Mouse (Mus musculus): ENCODE data around the gene Gpr3. TPM values are rescaled to one million over a fixed set of nuclear protein-coding genes. Genes with fewer than 3 reads are reported as not detected.
A peak's percentile ranks its signal among the peaks of the same experiment; 100 is the strongest.

The Gpr3 gene
- polyA plus RNA-seq, 1 experiment: 0.52 TPM

DNA sequence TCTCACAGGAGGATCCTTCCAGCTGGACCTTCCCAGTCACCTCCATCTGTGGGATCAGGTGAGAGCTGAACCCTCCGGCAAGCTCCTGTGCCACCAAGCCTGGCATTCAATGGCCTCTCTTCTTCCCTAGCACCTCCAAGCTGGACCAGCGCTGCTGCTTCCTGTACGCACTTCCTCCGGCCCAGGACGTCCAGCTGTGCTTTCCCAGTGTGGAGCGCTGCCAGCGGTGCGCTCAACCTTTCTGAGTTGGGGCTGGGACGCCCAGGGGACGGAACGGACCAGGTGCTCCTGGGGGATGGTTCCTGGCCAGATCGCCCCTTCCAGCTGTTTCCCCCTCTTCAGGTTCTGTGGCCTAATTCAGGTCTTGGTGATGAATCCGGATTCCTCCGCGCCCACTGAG lies 34.7 kb upstream of the Gpr3 start:
- Histone ChIP-seq H3K27me3 (ENCODE audit: control insufficient read depth, insufficient read depth, low read length, poor library complexity, severe bottlenecking) (no peaks in the 10 kb centered on the region), H3K4me3 (ENCODE audit: low read depth, low read length) (0 out of 2 replicates have a peak overlapping the region, but pooled peaks have one; percentile 16), H3K36me3 (ENCODE audit: control insufficient read depth, insufficient read depth, low read length, poor library complexity, severe bottlenecking) (no peaks in the 10 kb centered on the region), H3K27ac (ENCODE audit: insufficient read depth, low read length) (no peak overlapping the region), H3K9me3 (replicated peaks; ENCODE audit: control insufficient read depth, insufficient read depth, low read length, poor library complexity, severe bottlenecking) (no peaks in the 10 kb centered on the region), H3K9ac (ENCODE audit: low read depth, poor library complexity, severe bottlenecking) (no peak overlapping the region), H3K4me1 (ENCODE audit: control insufficient read depth, insufficient read depth, low read length) (no peaks in the 10 kb centered on the region)
- TF ChIP-seq EP300 (IDR thresholded peaks at IDR 0.05; ENCODE audit: insufficient read depth, low read depth, low read length) (no peak), CTCF (IDR thresholded peaks at IDR 0.05; ENCODE audit: low read depth, low read length) (no peak), POLR2A (IDR thresholded peaks at IDR 0.05; ENCODE audit: insufficient read depth, low read length) (no peak)

- no peak for TF ChIP-seq EP300 (IDR thresholded peaks at IDR 0.05; ENCODE audit: insufficient read depth, low read depth, low read length)
- TF ChIP-seq POLR2A (IDR thresholded peaks at IDR 0.05; ENCODE audit: insufficient read depth, low read length): no peak
- TF ChIP-seq CTCF (IDR thresholded peaks at IDR 0.05; ENCODE audit: low read depth, low read length): no peak
- H3K4me1 ChIP-seq (ENCODE audit: control insufficient read depth, insufficient read depth, low read length): no peaks in the 10 kb centered on the region
- no peaks in the 10 kb centered on the region for H3K36me3 ChIP-seq (ENCODE audit: control insufficient read depth, insufficient read depth, low read length, poor library complexity, severe bottlenecking)
- no peaks in the 10 kb centered on the region for H3K9me3 ChIP-seq (replicated peaks; ENCODE audit: control insufficient read depth, insufficient read depth, low read length, poor library complexity, severe bottlenecking)
- H3K27me3 ChIP-seq (ENCODE audit: control insufficient read depth, insufficient read depth, low read length, poor library complexity, severe bottlenecking): no peaks in the 10 kb centered on the region
- H3K9ac ChIP-seq (ENCODE audit: low read depth, poor library complexity, severe bottlenecking): no peak overlapping the region
- no peak overlapping the region for H3K27ac ChIP-seq (ENCODE audit: insufficient read depth, low read length)
- no peak overlapping the region for H3K4me3 ChIP-seq (ENCODE audit: low read depth, low read length)
These were observed 32.0 kb upstream of the Gpr3 start for GRCm38 (mm10) chr4:133244289-133244688.

DNA sequence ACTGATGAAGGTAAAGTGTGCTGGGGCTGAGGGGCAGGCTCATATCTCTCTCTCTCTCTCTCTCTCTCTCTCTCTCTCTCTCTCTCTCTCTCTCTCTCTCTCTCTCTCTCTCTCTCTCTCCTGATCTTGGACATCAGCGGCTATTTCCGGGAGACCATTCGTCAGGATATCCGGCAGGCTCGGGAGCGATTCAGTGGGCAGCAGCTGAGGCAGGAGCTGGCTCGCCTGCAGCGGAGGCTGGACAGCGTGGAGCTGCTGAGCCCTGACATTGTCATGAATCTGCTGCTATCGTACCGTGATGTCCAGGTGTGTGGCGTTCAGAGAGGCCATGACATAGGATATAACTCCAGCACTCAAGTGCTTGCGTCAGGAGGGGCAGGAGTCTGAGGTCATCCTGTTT lies 31.2 kb upstream of the Gpr3 start:
- H3K9me3 ChIP-seq (replicated peaks; ENCODE audit: control insufficient read depth, insufficient read depth, low read length, poor library complexity, severe bottlenecking): no peaks in the 10 kb centered on the region
- no peaks in the 10 kb centered on the region for H3K27me3 ChIP-seq (ENCODE audit: control insufficient read depth, insufficient read depth, low read length, poor library complexity, severe bottlenecking)
- no peak for TF ChIP-seq EP300 (IDR thresholded peaks at IDR 0.05; ENCODE audit: insufficient read depth, low read depth, low read length)
- TF ChIP-seq CTCF (IDR thresholded peaks at IDR 0.05; ENCODE audit: low read depth, low read length): no peak
- no peak for TF ChIP-seq POLR2A (IDR thresholded peaks at IDR 0.05; ENCODE audit: insufficient read depth, low read length)
- no peak overlapping the region for H3K4me3 ChIP-seq (ENCODE audit: low read depth, low read length)
- H3K36me3 ChIP-seq (ENCODE audit: control insufficient read depth, insufficient read depth, low read length, poor library complexity, severe bottlenecking): no peaks in the 10 kb centered on the region
- H3K4me1 ChIP-seq (ENCODE audit: control insufficient read depth, insufficient read depth, low read length): no peaks in the 10 kb centered on the region
- H3K9ac ChIP-seq (ENCODE audit: low read depth, poor library complexity, severe bottlenecking): no peak overlapping the region
- H3K27ac ChIP-seq (ENCODE audit: insufficient read depth, low read length): no peak overlapping the region

DNA sequence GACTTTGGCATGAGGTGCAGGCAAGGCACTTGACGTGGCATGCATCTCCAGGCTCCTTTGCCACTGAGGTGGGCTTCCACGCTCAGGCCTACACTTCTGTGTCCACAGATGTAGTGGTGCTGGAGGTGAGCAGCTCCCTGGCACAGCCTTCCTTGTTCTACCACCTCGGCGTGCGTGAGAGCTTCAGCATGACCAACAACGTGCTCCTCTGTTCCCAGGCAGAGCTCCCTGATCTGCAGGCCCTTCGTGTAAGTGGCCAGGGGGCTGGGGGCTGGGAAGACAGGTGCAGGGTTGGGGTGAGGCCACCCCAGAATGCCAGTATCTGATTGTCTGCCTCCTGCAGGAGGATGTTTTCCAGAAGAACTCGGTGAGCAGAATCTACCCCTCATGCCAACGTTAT lies 30.4 kb upstream of the Gpr3 start:
- Histone ChIP-seq H3K9ac (ENCODE audit: low read depth, poor library complexity, severe bottlenecking) (no peak overlapping the region), H3K36me3 (ENCODE audit: control insufficient read depth, insufficient read depth, low read length, poor library complexity, severe bottlenecking) (no peaks in the 10 kb centered on the region), H3K4me3 (ENCODE audit: low read depth, low read length) (no peak overlapping the region), H3K9me3 (replicated peaks; ENCODE audit: control insufficient read depth, insufficient read depth, low read length, poor library complexity, severe bottlenecking) (no peaks in the 10 kb centered on the region), H3K27ac (ENCODE audit: insufficient read depth, low read length) (no peak overlapping the region), H3K4me1 (ENCODE audit: control insufficient read depth, insufficient read depth, low read length) (no peaks in the 10 kb centered on the region), H3K27me3 (ENCODE audit: control insufficient read depth, insufficient read depth, low read length, poor library complexity, severe bottlenecking) (no peaks in the 10 kb centered on the region)
- TF ChIP-seq POLR2A (IDR thresholded peaks at IDR 0.05; ENCODE audit: insufficient read depth, low read length) (no peak), EP300 (IDR thresholded peaks at IDR 0.05; ENCODE audit: insufficient read depth, low read depth, low read length) (no peak), CTCF (IDR thresholded peaks at IDR 0.05; ENCODE audit: low read depth, low read length) (no peak)

- H3K9ac ChIP-seq (ENCODE audit: low read depth, poor library complexity, severe bottlenecking): peak overlapping the region; percentile 76; the same call in 1 of the 2 replicates
- H3K27me3 ChIP-seq (ENCODE audit: control insufficient read depth, insufficient read depth, low read length, poor library complexity, severe bottlenecking): no peaks in the 10 kb centered on the region
These were observed 29.6 kb upstream of the Gpr3 start for GRCm38 (mm10) chr4:133241910-133242309.

GRCm38 (mm10) chr4:133240934-133241908 lies 28.9 kb upstream of the Gpr3 start:
- H3K9ac ChIP-seq (ENCODE audit: low read depth, poor library complexity, severe bottlenecking): peak overlapping the region; percentile 76
- H3K4me1 ChIP-seq (ENCODE audit: control insufficient read depth, insufficient read depth, low read length): no peaks in the 10 kb centered on the region
- H3K27ac ChIP-seq (ENCODE audit: insufficient read depth, low read length): peak overlapping the region; percentile 48; the same call in 1 of the 2 replicates
- no peaks in the 10 kb centered on the region for H3K9me3 ChIP-seq (replicated peaks; ENCODE audit: control insufficient read depth, insufficient read depth, low read length, poor library complexity, severe bottlenecking)
- no peak for TF ChIP-seq CTCF (IDR thresholded peaks at IDR 0.05; ENCODE audit: low read depth, low read length)
- peak; percentile 78 for TF ChIP-seq POLR2A (IDR thresholded peaks at IDR 0.05; ENCODE audit: insufficient read depth, low read length)
- H3K27me3 ChIP-seq (ENCODE audit: control insufficient read depth, insufficient read depth, low read length, poor library complexity, severe bottlenecking): no peaks in the 10 kb centered on the region
- peak overlapping the region; percentile 97 for H3K4me3 ChIP-seq (ENCODE audit: low read depth, low read length)
- H3K36me3 ChIP-seq (ENCODE audit: control insufficient read depth, insufficient read depth, low read length, poor library complexity, severe bottlenecking): no peaks in the 10 kb centered on the region

More at GRCm38 (mm10) chr4:133241910-133242309, 29.6 kb upstream of the Gpr3 start:
- TF ChIP-seq CTCF (IDR thresholded peaks at IDR 0.05; ENCODE audit: low read depth, low read length): no peak
- TF ChIP-seq EP300 (IDR thresholded peaks at IDR 0.05; ENCODE audit: insufficient read depth, low read depth, low read length): no peak
- TF ChIP-seq POLR2A (IDR thresholded peaks at IDR 0.05; ENCODE audit: insufficient read depth, low read length): no peak
- H3K4me3 ChIP-seq (ENCODE audit: low read depth, low read length): peak overlapping the region; percentile 97
- H3K36me3 ChIP-seq (ENCODE audit: control insufficient read depth, insufficient read depth, low read length, poor library complexity, severe bottlenecking): no peaks in the 10 kb centered on the region
- peak overlapping the region; percentile 48; the same call in 1 of the 2 replicates for H3K27ac ChIP-seq (ENCODE audit: insufficient read depth, low read length)
- H3K4me1 ChIP-seq (ENCODE audit: control insufficient read depth, insufficient read depth, low read length): no peaks in the 10 kb centered on the region
- no peaks in the 10 kb centered on the region for H3K9me3 ChIP-seq (replicated peaks; ENCODE audit: control insufficient read depth, insufficient read depth, low read length, poor library complexity, severe bottlenecking)

Measured in ES-Bruce4 (cell line).